Mouse (Mus musculus): ENCODE data around the gene Cav1. TPM values are rescaled to one million over a fixed set of nuclear protein-coding genes. Genes with fewer than 3 reads are reported as not detected.

Gene Cav1
- total RNA-seq, 1 experiment from 2014 or later: not detected

DNA sequence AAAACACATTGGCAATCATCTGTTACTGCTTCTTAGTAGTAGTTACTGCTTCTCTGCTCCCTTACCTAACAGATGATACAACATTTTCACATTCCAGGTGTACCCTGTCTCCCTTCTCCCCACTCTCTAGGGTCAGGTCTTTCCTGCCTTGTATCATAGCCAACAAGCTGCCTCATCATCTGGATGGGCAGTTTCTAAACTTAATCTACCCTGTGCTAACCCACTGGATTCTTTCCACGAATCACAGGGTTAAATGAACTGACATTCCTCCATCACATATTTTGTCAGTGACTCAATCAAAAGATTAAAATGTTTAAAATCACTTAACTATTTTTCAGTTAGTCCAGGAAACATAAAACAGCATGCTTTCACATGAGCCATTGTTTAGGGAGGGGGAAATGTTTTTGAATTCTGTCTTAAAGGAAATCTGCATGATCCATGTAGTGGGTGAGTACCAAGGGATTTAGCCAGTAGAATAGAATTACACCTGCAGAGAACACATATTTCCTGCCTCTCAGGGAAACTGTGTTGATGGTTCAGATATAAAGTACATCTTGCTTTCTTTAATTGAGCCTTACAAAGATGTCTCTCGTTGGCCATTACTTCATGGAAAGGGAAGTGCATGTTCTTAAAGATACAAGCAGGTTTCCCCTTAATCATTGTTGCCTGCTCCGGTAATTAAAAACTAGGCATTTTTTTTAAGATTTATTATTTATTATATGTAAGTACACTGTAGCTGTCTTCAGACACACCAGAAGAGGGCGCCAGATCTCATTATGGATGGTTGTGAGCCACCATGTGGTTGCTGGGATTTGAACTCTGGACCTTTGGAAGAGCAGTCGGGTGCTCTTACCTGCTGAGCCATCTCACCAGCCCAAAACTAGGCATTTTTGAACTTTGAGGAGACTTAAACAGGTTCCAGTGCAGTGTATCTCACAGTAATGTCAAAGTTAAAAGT lies 8.8 kb downstream of the Cav1 start:
- ATAC-seq (ENCODE audit: extremely low read depth, insufficient number of reproducible peaks, low FRiP score, poor library complexity, severe bottlenecking): no peak

DNA sequence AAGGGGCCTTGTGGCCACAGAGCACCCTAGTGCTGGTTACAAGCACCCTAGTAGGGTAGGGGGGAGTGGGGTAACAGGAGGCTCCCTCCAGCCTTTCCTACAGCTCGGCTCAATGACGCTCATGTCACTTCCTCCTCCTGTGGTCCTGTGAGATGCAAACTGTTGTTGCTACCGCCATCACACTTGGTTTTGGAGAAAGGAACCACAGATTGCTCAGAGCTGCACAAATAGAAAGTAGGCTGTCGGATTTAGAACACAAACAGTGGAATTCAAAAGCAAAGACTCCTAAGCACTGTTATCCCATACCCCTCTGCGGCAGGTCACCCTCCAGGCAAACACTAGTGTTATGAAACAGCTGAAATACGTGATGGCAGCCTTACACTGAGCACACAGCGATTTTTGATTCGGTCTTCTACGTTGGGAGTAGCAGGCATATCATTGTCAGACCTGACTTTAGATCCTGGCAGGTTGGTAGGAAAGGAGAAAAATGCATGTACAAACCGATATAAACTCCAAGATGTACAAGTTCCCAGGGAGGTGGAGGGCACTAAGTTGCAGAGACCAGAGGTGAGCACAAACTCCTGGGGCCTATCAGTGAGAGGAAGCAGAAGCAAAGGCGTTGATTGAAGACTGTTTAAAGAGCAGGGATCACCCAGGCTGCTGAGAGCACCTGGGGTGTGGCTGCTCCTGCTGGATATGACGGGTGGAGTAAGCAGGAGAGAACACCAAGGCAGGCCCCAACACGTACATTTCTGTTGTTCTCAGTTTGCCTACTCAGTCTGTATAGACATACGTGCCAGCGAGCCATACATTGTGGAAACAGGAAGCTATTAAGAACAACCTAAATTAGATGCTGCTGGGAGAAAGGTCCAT lies 10.4 kb downstream of the Cav1 start:
- ATAC-seq (ENCODE audit: extremely low read depth, insufficient number of reproducible peaks, low FRiP score, poor library complexity, severe bottlenecking): no peak

DNA sequence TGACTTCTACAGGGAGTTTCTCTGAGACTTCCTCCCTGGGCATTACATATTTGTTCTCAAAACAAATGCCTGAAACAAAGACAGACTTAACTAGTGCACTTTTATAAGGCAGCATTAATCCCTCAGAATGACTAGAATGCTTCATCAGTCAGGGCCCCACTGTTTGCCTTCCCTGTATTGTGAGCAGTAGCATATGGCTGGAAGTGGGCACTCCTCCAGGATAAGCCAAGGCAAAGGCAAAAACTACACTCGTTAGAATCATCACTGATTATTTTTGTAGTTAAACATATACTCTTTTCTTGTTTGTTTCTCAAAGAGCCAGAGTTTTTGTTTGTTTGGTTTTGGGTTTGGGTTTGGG lies 11.0 kb downstream of the Cav1 start:
- ATAC-seq (ENCODE audit: extremely low read depth, insufficient number of reproducible peaks, low FRiP score, poor library complexity, severe bottlenecking): no peak

DNA sequence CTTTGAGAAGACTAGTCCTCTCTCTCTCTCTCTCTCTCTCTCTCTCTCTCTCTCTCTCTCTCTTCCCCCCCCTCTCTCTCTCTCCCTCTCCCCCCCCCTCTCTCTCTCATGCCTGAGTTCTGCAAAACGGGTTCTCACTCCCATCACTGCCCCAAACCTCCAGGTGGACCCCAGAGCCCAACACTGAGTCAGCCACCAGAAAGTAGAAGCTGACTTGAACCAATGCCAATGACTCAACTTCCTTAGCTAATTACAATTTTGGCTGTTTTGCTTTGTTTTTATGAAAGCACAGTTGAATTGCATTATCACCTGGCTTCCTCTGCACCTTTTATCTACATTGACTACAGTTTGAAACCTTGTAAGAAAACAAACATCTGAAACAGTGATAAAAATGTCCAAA lies 11.8 kb downstream of the Cav1 start:
- ATAC-seq (ENCODE audit: extremely low read depth, insufficient number of reproducible peaks, low FRiP score, poor library complexity, severe bottlenecking): no peak

DNA sequence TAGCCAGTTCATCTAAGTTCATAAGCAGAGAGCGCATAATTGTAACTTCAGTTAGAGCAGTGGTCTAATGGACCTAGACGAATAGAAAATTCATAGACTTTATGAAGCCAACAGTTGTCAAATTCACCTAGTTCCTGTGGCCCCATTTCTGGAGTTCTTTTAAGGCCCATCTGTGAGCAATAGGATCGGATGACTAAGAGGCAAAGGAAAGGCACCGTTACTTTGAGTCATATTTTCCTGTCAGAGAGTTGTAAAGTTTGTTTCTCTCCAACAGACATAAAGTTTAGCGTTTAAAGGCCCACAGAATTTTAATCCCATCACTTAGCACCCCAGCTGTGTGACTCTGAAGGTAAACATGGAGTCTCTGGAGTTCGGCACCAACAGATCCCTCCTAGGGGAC lies 15.8 kb downstream of the Cav1 start:
- no peak for ATAC-seq (ENCODE audit: extremely low read depth, insufficient number of reproducible peaks, low FRiP score, poor library complexity, severe bottlenecking)

DNA sequence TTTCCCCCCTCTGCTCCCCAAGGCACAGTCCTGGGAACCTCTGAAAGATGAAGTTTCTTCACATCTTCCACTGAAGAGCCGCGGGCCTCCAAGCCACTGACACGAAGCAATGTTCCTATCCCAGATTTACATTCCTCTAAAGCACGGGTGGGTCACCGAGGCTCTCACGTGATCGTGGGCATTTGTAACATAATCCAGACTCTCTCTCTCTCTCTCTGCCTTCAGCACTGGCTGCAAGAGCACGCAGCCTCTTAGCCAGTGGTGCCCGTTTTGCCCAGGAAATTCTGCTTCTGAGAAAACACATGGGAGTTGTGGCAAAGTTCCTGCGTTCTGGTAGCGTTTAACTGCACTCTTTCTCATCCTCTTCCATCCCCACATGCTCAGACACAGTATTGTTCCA lies 21.1 kb downstream of the Cav1 start:
- ATAC-seq (ENCODE audit: extremely low read depth, insufficient number of reproducible peaks, low FRiP score, poor library complexity, severe bottlenecking): no peak

DNA sequence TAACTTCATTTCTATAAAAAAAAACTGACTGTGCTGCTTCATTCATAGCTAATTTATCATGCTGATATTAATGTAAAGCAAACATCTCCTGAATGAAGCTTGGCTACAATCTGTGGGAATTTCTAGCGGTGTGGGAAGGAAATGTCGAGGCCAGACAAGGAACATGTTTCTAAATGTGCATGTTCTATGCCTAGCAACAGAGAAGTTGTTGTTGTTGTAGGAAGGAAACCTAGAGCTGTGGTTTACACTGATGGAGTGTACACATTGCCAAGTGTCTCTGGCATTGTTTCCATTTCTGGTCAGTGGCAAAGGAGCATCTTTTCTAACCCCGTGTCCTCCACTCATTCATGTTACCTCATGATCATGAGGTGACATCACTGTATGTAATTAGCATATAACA lies 23.7 kb downstream of the Cav1 start:
- ATAC-seq (ENCODE audit: extremely low read depth, insufficient number of reproducible peaks, low FRiP score, poor library complexity, severe bottlenecking): no peak

DNA sequence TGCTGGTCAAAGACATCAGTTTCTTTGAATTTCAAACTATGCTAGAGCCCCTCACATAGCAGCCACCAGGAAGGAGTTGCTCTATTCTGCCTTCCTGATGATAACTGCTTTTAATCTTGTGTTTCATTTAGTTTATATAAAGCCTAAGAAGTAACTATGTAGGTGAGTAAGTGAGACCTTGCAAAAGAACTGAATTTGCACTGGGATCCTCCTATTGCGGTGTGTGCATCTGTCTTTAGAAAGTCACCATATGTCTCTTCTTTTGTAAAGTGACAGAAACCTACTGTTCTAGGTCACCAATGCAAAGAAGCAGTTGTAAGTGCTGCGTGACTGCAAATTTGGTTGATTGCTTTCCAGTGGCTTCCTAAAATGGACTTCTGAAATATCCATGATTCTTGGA lies 31.6 kb downstream of the Cav1 start:
- no peak for ATAC-seq (ENCODE audit: extremely low read depth, insufficient number of reproducible peaks, low FRiP score, poor library complexity, severe bottlenecking)

DNA sequence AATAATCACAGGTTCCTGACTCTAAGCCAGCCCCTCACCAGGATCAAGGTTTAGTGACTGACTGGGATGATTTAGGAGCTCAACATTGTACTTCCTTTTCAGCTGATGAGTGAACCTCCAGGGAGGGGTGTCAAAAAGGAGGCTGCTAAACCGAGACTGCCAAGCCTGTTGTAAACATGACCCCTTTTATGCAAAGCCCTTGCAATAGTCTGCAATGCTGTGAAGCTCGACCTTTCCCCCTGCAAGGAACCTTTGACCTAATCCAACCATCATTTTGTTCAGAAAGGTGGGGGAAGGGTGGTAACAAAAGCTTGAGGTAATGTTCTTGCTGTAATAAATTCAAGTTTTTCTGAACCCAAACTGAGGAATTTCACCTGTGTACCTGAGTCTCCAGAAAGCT lies 34.3 kb downstream of the Cav1 start:
- no peak for ATAC-seq (ENCODE audit: extremely low read depth, insufficient number of reproducible peaks, low FRiP score, poor library complexity, severe bottlenecking)

DNA sequence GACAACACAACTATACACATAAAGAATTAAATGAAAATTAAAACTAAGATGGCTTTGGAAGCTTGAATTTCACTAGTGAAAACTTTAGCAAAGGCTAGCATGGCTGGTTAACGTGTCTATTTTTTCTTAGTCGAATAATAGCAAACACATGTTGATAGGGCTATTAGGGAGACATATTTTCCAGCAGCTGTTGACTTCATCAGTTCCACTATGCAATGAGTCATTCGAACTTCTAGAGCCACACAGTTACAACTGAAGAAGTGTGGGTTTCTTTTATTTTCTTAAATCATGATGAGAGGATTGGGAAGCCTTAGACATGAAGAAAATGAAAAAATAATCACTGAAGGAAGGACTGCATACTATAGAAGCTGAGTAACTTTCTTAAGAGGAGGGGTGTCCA lies 41.9 kb downstream of the Cav1 start:
- no peak for ATAC-seq (ENCODE audit: extremely low read depth, insufficient number of reproducible peaks, low FRiP score, poor library complexity, severe bottlenecking)

DNA sequence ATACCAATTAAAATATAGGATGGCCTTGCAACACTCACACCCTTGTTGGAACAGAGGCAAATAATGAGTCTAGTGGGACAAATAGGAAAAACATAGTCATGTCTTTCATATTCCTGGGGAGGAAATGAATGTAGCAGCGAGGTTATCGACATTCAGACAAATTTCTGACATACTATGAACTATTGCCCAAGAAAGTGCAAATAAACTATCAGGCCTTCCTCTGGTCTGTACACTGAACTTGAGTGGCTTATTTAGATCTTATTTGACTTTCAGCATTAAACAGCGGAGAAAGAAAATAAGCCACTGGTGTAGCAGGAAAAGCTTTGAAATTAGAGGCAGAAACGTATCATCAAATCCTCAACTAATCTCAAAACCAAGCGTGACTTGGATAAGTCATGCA lies 44.7 kb downstream of the Cav1 start:
- no peak for ATAC-seq (ENCODE audit: extremely low read depth, insufficient number of reproducible peaks, low FRiP score, poor library complexity, severe bottlenecking)

DNA sequence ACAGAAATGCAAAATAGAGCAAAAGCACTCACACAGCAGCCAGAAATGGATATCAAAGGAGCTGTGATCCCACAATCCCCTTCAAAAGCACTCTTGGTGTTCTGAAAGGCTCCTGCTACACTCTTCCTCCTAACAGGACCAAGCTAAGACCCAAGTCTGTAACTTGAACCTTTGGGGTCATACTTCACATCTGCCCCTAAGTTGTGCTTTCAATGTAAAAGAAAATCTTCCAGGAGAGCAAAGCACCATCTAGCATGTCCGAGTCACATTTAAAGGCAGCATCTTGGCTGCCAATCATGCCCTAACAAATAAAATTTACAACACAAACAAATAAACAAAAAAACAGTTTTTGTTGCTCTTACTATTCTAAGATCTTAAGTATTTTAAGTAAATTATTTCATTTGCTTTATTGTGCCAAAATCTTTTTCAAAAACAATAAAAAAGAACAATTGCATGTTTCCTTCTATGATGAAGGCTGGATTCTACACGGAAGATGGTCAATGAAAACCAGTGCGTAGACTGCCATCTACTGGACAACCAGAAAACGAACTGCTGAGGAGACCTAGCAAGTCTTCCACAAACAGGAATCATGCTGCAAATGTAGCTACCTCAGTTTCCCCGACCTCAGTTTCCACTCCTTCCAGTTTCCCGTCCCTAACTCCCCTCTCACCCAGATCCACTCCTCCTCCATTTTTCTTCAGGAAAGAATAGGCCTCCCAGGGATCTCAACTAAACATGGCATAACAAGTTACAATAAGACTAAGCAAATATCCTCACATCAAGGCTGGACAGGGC lies 53.0 kb downstream of the Cav1 start:
- 0 out of 2 replicates have a peak, but pooled peaks have one; percentile 44 for ATAC-seq (ENCODE audit: extremely low read depth, insufficient number of reproducible peaks, low FRiP score, poor library complexity, severe bottlenecking)

DNA sequence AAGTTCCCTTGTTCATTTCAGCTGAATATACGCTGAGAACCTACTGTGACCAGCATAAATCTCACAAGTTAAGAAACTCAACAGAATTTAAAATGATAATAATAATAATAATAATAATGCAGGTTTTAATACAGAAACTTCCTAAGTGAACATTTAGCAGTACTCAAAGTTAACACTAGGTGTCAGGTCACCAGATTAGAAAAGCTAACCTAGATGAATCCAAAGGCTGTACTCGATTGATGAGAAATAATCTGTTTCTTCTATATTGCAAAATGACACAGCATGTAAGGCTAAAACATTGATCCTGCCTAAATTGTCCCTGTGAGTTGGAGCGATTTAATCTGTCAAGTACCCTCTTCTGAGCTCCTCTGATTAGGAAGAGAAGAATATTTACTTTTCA lies 56.6 kb downstream of the Cav1 start:
- ATAC-seq (ENCODE audit: extremely low read depth, insufficient number of reproducible peaks, low FRiP score, poor library complexity, severe bottlenecking): no peak

DNA sequence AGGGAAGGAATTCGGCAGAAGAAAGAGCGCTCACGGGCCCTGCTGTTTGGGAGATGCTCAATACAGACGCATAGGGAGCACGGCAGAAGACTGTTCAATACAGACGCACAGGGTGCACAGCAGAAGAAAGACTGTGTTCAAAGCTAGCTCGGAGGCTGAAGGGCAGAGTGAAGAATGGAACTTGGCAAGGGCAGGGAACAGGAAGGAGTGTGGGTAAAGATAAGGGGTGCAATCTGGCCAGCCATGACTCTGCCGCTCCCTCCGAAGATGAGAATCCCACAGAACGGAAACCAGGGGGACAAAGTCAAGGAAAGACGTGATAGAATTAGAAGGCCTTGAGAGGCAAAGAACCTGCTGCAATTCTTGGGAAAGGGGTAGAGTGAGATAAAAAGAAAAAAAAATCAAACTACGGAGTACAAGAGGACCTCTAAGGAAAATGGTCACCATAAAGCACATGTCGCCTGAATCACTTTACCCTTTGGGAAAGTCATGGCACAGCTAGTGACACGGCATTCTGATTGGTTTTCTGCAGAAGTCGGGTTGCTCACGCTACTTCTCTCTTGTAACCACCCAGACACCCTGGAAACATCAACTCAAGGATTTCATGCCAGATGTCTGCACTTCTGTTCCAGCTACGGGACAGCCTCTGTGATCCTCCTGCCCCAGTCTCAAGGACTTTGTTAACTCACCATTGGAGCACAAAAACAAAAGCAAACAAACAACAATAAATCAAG lies 57.5 kb downstream of the Cav1 start:
- no peak for ATAC-seq (ENCODE audit: extremely low read depth, insufficient number of reproducible peaks, low FRiP score, poor library complexity, severe bottlenecking)

DNA sequence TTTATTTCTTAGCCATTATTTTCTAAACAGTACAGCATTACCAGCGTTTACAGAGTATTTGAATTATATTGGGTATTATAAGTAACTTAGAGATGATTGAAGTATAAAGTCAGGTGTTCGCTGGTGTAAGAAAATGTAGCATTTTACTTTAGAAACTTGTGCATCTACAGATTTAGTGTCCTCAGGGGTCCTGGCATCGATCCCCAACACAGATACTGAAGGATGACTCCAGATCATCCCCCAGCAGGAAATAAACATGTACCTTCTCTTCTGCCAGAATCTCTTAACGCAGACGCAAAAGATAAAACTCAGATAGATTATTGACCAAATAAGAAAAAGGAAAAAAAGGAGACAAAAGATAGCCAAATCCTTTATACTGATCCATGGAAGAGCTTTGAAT lies 68.2 kb downstream of the Cav1 start:
- ATAC-seq (ENCODE audit: extremely low read depth, insufficient number of reproducible peaks, low FRiP score, poor library complexity, severe bottlenecking): no peak

DNA sequence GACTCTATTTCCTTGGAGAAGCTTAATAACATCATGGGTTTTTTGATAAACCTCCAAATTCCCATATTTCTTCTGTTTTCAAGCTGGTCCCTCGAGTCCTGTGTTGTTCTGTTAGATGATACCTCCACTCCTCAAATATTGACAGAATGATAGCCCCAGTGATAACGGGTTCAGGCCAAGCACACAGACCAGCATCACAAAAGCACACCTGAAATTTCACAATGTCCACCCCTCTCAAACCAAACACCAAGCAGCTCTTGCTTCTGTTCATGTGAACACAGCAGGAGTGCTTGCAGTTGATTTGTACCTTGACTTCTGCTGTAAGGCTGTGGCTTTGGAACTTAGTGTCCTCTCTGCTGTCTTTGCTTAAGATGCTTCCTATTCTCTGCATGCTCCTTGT lies 71.2 kb downstream of the Cav1 start:
- no peak for ATAC-seq (ENCODE audit: extremely low read depth, insufficient number of reproducible peaks, low FRiP score, poor library complexity, severe bottlenecking)

DNA sequence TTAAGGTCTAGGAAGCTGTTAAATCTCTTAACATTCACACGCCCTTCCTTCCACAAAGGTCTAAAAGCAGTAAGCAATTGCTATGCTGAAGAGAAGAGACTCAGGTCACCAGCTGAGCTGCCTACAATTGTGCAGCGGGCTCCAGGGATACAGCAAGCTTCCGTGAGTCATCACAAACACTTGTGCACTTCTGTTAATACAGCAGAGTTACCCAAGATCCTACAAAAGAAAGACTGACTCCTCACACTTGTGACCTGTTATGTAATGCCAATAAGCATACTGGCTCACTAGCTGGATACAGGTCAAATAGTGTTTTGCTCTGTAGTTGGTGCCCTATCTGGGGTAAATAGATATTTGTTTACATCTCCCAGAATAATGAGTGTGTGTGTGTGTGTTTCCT lies 74.0 kb downstream of the Cav1 start:
- no peak for ATAC-seq (ENCODE audit: extremely low read depth, insufficient number of reproducible peaks, low FRiP score, poor library complexity, severe bottlenecking)

DNA sequence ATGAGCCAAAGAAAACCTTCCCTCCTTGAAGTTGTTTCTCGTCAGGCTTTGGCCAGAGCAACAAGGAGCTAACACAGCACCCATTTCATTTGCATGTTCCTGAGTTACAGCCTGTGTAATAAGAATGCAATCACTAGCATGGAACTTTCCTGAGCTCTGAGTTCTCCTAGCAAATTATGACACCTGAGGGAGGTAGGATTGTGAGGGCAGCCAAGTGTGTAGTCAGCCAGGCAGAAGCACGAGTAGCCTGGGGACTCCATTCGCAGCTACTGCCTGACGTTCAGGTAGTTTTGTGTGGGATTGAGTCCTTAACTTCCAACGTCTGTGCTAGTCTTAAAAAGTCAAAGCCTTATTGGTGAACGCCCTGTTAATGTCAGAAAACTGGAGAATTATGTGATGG lies 75.6 kb downstream of the Cav1 start:
- ATAC-seq (ENCODE audit: extremely low read depth, insufficient number of reproducible peaks, low FRiP score, poor library complexity, severe bottlenecking): no peak

DNA sequence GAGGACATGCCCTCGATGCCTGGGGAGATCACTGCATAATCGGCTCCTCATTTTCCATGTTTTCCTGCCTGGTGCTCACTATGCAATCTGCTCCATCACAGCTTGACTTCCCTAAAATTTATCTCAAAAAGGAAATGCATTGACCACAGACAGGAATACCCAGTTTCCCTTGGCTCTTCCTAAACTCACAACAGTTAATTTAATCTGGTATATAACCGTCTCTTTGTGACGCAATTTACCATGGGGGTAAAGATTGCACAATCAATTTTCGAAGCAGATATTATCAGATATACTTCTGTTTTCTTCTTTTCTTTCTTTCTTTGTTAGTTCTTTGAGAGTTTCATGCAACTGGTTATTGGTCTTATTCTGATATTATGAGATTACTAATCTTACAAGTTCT lies 79.4 kb downstream of the Cav1 start:
- no peak for ATAC-seq (ENCODE audit: extremely low read depth, insufficient number of reproducible peaks, low FRiP score, poor library complexity, severe bottlenecking)
